Mouse (Mus musculus) heart, embryonic 12.5 days (tissue): ENCODE measurements at regions not wholly inside any gene's neighbourhood (a gene's known extent, or its start where the extent isn't known, plus 50 kb on each side); places are given as distances from the start of the nearest gene placed in this dataset.

Experiments
- ATAC-seq: fragments of 200-750 bp; cut with Nextera tagmentation; 2 replicates; pipeline ENCODE4 v1.8.0; 2017; ENCODE audit warnings: moderate TSS enrichment, moderate library complexity; ENCODE audit not compliant: insufficient number of reproducible peaks, low FRiP score
- H3K27ac ChIP-seq: fragments of 300-500 bp; sonication (generic); 2 replicates; pipeline ENCODE4 v1.5.1; 2016; ENCODE audit warnings: mild to moderate bottlenecking, moderate library complexity; ENCODE audit not compliant: poor library complexity, severe bottlenecking
- H3K27me3 ChIP-seq: fragments of 300-500 bp; sonication (generic); replicated peaks from 2 replicates; pipeline ENCODE4 v1.6.1; 2016; ENCODE audit warnings: mild to moderate bottlenecking, moderate library complexity
- H3K36me3 ChIP-seq: fragments of 300-500 bp; sonication (generic); 2 replicates; pipeline ENCODE4 v1.6.1; 2016; ENCODE audit warnings: mild to moderate bottlenecking, moderate library complexity
- H3K4me1 ChIP-seq: fragments of 300-500 bp; sonication (generic); replicated peaks from 2 replicates; pipeline ENCODE4 v1.6.1; 2016; ENCODE audit warnings: mild to moderate bottlenecking
- H3K4me2 ChIP-seq: fragments of 300-500 bp; sonication (generic); 2 replicates; pipeline ENCODE4 v1.6.1; 2016; ENCODE audit warnings: mild to moderate bottlenecking, moderate library complexity
- H3K4me3 ChIP-seq: fragments of 300-500 bp; sonication (generic); 2 replicates; pipeline ENCODE4 v1.5.1; 2016; ENCODE audit warnings: mild to moderate bottlenecking
- H3K9ac ChIP-seq: fragments of 300-500 bp; sonication (generic); 2 replicates; pipeline ENCODE4 v1.6.1; 2016; ENCODE audit warnings: mild to moderate bottlenecking, moderate library complexity
- H3K9me3 ChIP-seq: fragments of 300-500 bp; sonication (generic); replicated peaks from 2 replicates; pipeline ENCODE4 v1.6.1; 2016; ENCODE audit warnings: mild to moderate bottlenecking, moderate library complexity
- WGBS: fragments of 180-500 bp; shearing (Covaris S2); methylation state at CpG from one replicate; pipeline ENCODE4 v1.1.7; 2016; 5-methylcytosine and 5-hydroxymethylcytosine counted together

- Histone ChIP-seq H3K4me1 (no peaks in the 10 kb centered on the region), H3K4me3 (no peak overlapping the region), H3K4me2 (no peak overlapping the region), H3K27me3 (no peaks in the 10 kb centered on the region), H3K9ac (no peak overlapping the region), H3K36me3 (no peaks in the 10 kb centered on the region), H3K9me3 (no peaks in the 10 kb centered on the region), H3K27ac (no peak overlapping the region)
- no peak for ATAC-seq
- WGBS = 57% methylated on average over 2 of the region's 2 CpGs
Measured at GRCm38 (mm10) chr11:38123789-38124330, 888.1 kb upstream of the Tenm2 start.

DNA sequence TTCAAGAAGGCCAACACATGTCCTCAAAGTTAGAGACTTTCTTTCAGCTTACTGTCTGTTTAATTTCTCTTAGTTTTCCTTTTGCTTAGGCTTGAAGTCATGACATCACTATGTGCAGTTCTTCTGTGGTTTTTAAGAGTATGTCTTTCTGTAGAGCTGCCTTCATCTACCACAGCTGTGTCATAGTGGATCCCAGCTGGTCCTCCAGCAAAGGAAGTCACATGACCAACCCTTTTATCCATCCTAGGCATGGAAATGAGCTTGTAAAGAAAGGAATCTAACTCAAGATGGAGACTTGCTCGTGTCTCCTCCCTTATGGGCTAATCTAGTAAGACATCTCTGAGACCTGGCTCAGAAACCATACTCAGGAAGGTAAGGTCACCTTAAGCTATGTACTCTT, 886.7 kb upstream of the Tenm2 start:
- Histone ChIP-seq H3K27me3 (no peaks in the 10 kb centered on the region), H3K27ac (no peak overlapping the region), H3K4me2 (no peak overlapping the region), H3K9ac (no peak overlapping the region), H3K4me1 (no peaks in the 10 kb centered on the region), H3K36me3 (no peaks in the 10 kb centered on the region), H3K4me3 (no peak overlapping the region), H3K9me3 (no peaks in the 10 kb centered on the region)
- 68% methylated on average over 1 of the region's 1 CpGs for WGBS
- ATAC-seq = no peak

- Histone ChIP-seq H3K9ac (no peak overlapping the region), H3K4me1 (no peaks in the 10 kb centered on the region), H3K4me3 (no peak overlapping the region), H3K4me2 (no peak overlapping the region; the same call in 1 of the 2 replicates), H3K27me3 (no peaks in the 10 kb centered on the region), H3K36me3 (no peaks in the 10 kb centered on the region), H3K27ac (no peak overlapping the region), H3K9me3 (no peaks in the 10 kb centered on the region)
- ATAC-seq = no peak
- 28% methylated on average over 8 of the region's 8 CpGs for WGBS
Measured at GRCm38 (mm10) chr11:38121051-38121616, 885.4 kb upstream of the Tenm2 start.

- Histone ChIP-seq H3K4me1 (no peaks in the 10 kb centered on the region), H3K36me3 (no peaks in the 10 kb centered on the region), H3K9ac (no peak overlapping the region), H3K4me3 (no peak overlapping the region), H3K9me3 (no peaks in the 10 kb centered on the region), H3K4me2 (no peak overlapping the region), H3K27me3 (no peaks in the 10 kb centered on the region), H3K27ac (no peak overlapping the region)
- no peak for ATAC-seq
- 66% methylated on average over 5 of the region's 5 CpGs for WGBS
Measured at GRCm38 (mm10) chr11:38117741-38118140, 882.0 kb upstream of the Tenm2 start.

DNA sequence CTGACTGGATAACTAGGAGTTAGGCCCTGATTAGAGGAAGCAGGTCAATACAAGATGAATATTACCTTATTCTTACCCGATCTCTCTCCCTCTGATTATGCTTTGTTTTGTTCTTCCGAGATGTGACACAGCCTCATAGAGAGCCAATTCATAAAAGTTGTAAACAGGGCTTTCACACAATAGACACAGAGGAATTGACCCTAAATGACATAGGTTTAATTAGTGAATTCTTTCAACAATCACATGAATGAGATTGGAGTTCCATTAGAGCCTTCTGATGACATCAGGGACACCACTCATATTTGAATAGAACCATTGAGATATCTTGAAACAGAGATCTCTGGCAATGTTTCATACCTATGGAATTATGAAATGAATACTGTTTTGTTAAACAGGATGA, 856.4 kb upstream of the Tenm2 start:
- Histone ChIP-seq H3K4me2 (no peak overlapping the region), H3K27me3 (no peaks in the 10 kb centered on the region), H3K27ac (no peak overlapping the region), H3K36me3 (no peaks in the 10 kb centered on the region), H3K9ac (no peak overlapping the region), H3K9me3 (no peaks in the 10 kb centered on the region), H3K4me1 (no peaks in the 10 kb centered on the region), H3K4me3 (no peak overlapping the region)
- 81% methylated on average over 2 of the region's 2 CpGs for WGBS
- ATAC-seq = no peak

DNA sequence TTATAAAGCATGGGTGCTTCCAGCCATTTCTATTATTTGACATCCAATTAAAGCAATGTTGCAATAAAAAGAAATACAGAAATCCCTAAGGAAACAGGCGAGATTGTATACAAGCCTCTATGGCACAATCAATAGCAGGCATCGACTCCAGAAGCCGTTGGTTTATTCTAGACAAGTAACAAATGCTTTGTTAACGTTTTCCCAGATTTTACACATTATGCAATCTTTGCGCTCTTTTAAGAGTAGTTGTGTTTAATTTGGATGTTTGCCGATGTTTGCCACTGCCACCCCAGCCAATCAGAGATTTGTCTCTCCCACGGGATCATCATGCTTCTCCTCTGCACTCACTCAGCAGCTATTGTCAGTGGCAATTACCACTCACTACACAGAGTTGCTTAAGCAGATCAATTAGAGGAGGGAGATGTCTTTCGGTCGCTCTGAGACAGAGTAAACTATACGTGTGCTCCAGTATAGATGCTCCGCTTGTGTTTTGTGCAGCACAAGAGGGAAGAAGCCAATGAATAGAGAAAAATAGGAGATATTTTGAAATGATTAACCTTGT, 839.5 kb upstream of the Tenm2 start:
- WGBS = 78% methylated on average over 11 of the region's 11 CpGs
- Histone ChIP-seq H3K4me1 (no peaks in the 10 kb centered on the region), H3K27ac (no peak overlapping the region), H3K9me3 (no peaks in the 10 kb centered on the region), H3K9ac (no peak overlapping the region), H3K4me2 (no peak overlapping the region), H3K36me3 (no peaks in the 10 kb centered on the region), H3K4me3 (no peak overlapping the region), H3K27me3 (no peaks in the 10 kb centered on the region)
- ATAC-seq = no peak

- Histone ChIP-seq H3K4me2 (no peak overlapping the region), H3K27ac (no peak overlapping the region), H3K27me3 (no peaks in the 10 kb centered on the region), H3K4me3 (no peak overlapping the region), H3K9me3 (no peaks in the 10 kb centered on the region), H3K36me3 (no peaks in the 10 kb centered on the region), H3K9ac (no peak overlapping the region), H3K4me1 (no peaks in the 10 kb centered on the region)
- ATAC-seq = no peak
- WGBS = 58% methylated on average over 4 of the region's 4 CpGs
Measured at GRCm38 (mm10) chr11:38069635-38070034, 833.9 kb upstream of the Tenm2 start.

DNA sequence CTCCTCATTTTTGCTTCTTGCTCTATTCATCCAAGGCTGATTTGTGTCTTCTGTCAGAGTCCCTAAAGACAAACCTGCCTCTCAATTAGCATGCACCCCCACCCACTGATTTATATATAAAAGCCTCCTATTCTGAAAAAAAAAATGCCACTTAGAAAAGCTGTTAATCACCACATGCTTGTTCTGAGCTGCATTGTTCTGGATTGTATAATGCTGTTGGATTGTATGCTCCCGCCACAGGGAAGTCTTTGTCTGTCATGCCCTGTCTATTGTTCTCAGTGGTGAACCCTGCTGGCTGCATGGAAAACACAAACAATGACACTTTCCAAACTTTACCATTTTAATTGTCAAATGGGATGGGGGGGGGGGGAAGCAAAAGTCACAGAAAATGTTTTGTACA, 831.9 kb upstream of the Tenm2 start:
- no peaks in the 10 kb centered on the region for H3K4me1 ChIP-seq
- 64% methylated on average over 1 of the region's 1 CpGs for WGBS

GRCm38 (mm10) chr11:38066091-38066490, 830.3 kb upstream of the Tenm2 start:
- H3K27ac ChIP-seq = no peak overlapping the region
- H3K27me3 ChIP-seq = no peaks in the 10 kb centered on the region
- no peaks in the 10 kb centered on the region for H3K36me3 ChIP-seq
- ATAC-seq = no peak
- no peak overlapping the region for H3K9ac ChIP-seq
- no peaks in the 10 kb centered on the region for H3K9me3 ChIP-seq
- H3K4me2 ChIP-seq = no peak overlapping the region
- no peak overlapping the region for H3K4me3 ChIP-seq
- no peaks in the 10 kb centered on the region for H3K4me1 ChIP-seq
- WGBS = 60% methylated on average over 5 of the region's 5 CpGs

More for the DNA sequence above, 831.9 kb upstream of the Tenm2 start:
- H3K27me3 ChIP-seq = no peaks in the 10 kb centered on the region
- H3K27ac ChIP-seq = no peak overlapping the region
- ATAC-seq = no peak
- no peak overlapping the region for H3K4me3 ChIP-seq
- no peaks in the 10 kb centered on the region for H3K9me3 ChIP-seq
- H3K4me2 ChIP-seq = no peak overlapping the region
- no peaks in the 10 kb centered on the region for H3K36me3 ChIP-seq
- H3K9ac ChIP-seq = no peak overlapping the region

GRCm38 (mm10) chr11:38060105-38060504, 824.3 kb upstream of the Tenm2 start:
- H3K27me3 ChIP-seq = no peaks in the 10 kb centered on the region
- H3K4me3 ChIP-seq = no peak overlapping the region
- no peaks in the 10 kb centered on the region for H3K9me3 ChIP-seq
- no peaks in the 10 kb centered on the region for H3K36me3 ChIP-seq
- WGBS = 36% methylated on average over 2 of the region's 2 CpGs
- no peak overlapping the region for H3K4me2 ChIP-seq
- H3K27ac ChIP-seq = no peak overlapping the region
- no peak; the same call in 1 of the 2 replicates for ATAC-seq
- H3K9ac ChIP-seq = no peak overlapping the region
- H3K4me1 ChIP-seq = no peaks in the 10 kb centered on the region; the same call in 1 of the 2 replicates

- Histone ChIP-seq H3K9me3 (no peaks in the 10 kb centered on the region), H3K4me1 (no peaks in the 10 kb centered on the region; the same call in 1 of the 2 replicates), H3K36me3 (no peaks in the 10 kb centered on the region), H3K4me2 (no peak overlapping the region), H3K9ac (no peak overlapping the region), H3K4me3 (no peak overlapping the region), H3K27ac (no peak overlapping the region), H3K27me3 (no peaks in the 10 kb centered on the region)
- WGBS = 51% methylated on average over 2 of the region's 2 CpGs
- 0 out of 2 replicates have a peak, but pooled peaks have one; percentile 11 for ATAC-seq
Measured at GRCm38 (mm10) chr11:38058896-38059295, 823.1 kb upstream of the Tenm2 start.

DNA sequence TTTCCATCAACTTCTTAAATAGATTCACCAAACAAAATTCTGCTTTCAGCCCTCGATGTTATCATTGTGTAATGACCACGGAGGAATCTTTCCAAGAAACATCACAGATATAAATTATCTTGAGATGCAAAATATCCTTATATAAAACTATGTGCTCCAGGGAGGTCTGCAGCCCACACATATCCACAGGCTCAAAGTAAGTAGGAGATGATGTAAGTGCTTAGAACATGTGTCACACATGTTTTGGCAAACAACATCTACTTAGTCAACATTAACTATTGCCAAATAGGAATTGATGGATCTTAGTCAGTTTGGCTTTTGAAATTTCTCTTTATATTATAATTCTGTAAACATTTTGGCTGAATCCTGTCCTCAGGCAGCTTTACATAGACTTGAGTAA, 800.8 kb upstream of the Tenm2 start:
- H3K36me3 ChIP-seq = no peaks in the 10 kb centered on the region
- no peak overlapping the region for H3K27ac ChIP-seq
- H3K4me1 ChIP-seq = no peaks in the 10 kb centered on the region
- no peak for ATAC-seq
- WGBS = 68% methylated on average over 2 of the region's 2 CpGs
- H3K27me3 ChIP-seq = no peaks in the 10 kb centered on the region
- no peak overlapping the region for H3K4me3 ChIP-seq
- H3K9me3 ChIP-seq = no peaks in the 10 kb centered on the region
- no peak overlapping the region for H3K9ac ChIP-seq
- H3K4me2 ChIP-seq = no peak overlapping the region
